8 mouse cellular contexts compared by ENCODE assay signal in genomic region chrX:12158244-12158820, GRCm38 (mm10). TPM values are rescaled to one million over a fixed set of nuclear protein-coding genes. Genes with fewer than 3 reads are reported as not detected.
DNase-seq lines count a peak whose midpoint lies in the region; ATAC-seq and TF ChIP-seq lines count a peak whose summit lies in the region.

No protein-coding gene starts in this region.

- no peaks in the 10 kb centered on the region for H3K36me3 ChIP-seq in heart, adult 2 months (ENCODE audit: control insufficient read depth, insufficient read depth, low read length)
- H3K36me3 ChIP-seq in kidney, adult 2 months (ENCODE audit: control insufficient read depth, insufficient read depth, low read length) = no peaks in the 10 kb centered on the region
- H3K36me3 ChIP-seq in liver, postnatal 0 days (replicated peaks; ENCODE audit: insufficient read depth, low read length) = no peaks in the 10 kb centered on the region
- H3K36me3 ChIP-seq in neural tube, embryonic 12.5 days = no peaks in the 10 kb centered on the region

- peak overlapping the region; percentile 87 for H3K27ac ChIP-seq in heart, adult 2 months
- H3K27ac ChIP-seq in kidney, adult 2 months (ENCODE audit: insufficient read depth, low read depth, low read length) = peak overlapping the region; percentile 68
- peak overlapping the region; percentile 71 for H3K27ac ChIP-seq in liver, postnatal 0 days (ENCODE audit: low read depth)
- H3K27ac ChIP-seq in neural tube, embryonic 12.5 days = no peak overlapping the region

- no peaks in the 10 kb centered on the region for H3K79me2 ChIP-seq in heart, adult 2 months (replicated peaks; ENCODE audit: control insufficient read depth, insufficient read depth, low read length)

- no peaks in the 10 kb centered on the region for H3K27me3 ChIP-seq in heart, adult 2 months (ENCODE audit: control insufficient read depth, insufficient read depth, low read length)
- H3K27me3 ChIP-seq in kidney, adult 2 months (replicated peaks; ENCODE audit: control insufficient read depth, insufficient read depth, low read length) = no peaks in the 10 kb centered on the region
- peaks cover 54% of the 10 kb centered on the region for H3K27me3 ChIP-seq in liver, postnatal 0 days (ENCODE audit: insufficient read depth, low read length)
- H3K27me3 ChIP-seq in neural tube, embryonic 12.5 days (replicated peaks) = peaks cover 41% of the 10 kb centered on the region

- peak; percentile 52 for ATAC-seq in liver, postnatal 0 days
- peak; percentile 55 for ATAC-seq in neural tube, embryonic 12.5 days (ENCODE audit: low FRiP score, low read depth)
- ATAC-seq in erythroid progenitor cell, adult 5-6 weeks (replicated peaks; ENCODE audit: low FRiP score, poor library complexity, severe bottlenecking) = no peak

- peak overlapping the region; percentile 72 for H3K4me2 ChIP-seq in liver, postnatal 0 days (ENCODE audit: low read depth, low read length)
- H3K4me2 ChIP-seq in neural tube, embryonic 12.5 days (replicated peaks) = peak overlapping the region; percentile 63

- WGBS in heart, adult 2 months = 4% methylated on average over 44 of the region's 44 CpGs
- WGBS in kidney, adult 2 months = 2% methylated on average over 39 of the region's 44 CpGs
- WGBS in liver, postnatal 0 days (ENCODE audit: insufficient replicate concordance) = 3% methylated on average over 38 of the region's 44 CpGs
- WGBS in neural tube, embryonic 12.5 days = 4% methylated on average over 44 of the region's 44 CpGs

- H3K4me1 ChIP-seq in heart, adult 2 months (ENCODE audit: control insufficient read depth, insufficient read depth, low read length) = peaks cover 4% of the 10 kb centered on the region
- H3K4me1 ChIP-seq in kidney, adult 2 months (ENCODE audit: control insufficient read depth, insufficient read depth, low read length) = no peaks in the 10 kb centered on the region
- 0 out of 2 replicates have a peak, but pooled peaks cover 2% of the 10 kb centered on the region for H3K4me1 ChIP-seq in liver, postnatal 0 days (ENCODE audit: insufficient read depth)
- H3K4me1 ChIP-seq in neural tube, embryonic 12.5 days = peaks cover 25% of the 10 kb centered on the region

- DNase-seq in urinary bladder, adult 2 months (ENCODE audit: low spot score) = peak; percentile 42
- no peak for DNase-seq in urinary bladder, postnatal 25 days (ENCODE audit: low spot score)
- DNase-seq in embryo, embryonic 10.5 days (ENCODE audit: low spot score) = peak; percentile 74
- DNase-seq in heart, adult 2 months = peak; percentile 79 to 80
- DNase-seq in kidney, adult 2 months = peak; percentile 75
- peak; percentile 66 for DNase-seq in liver, postnatal 0 days

- TF ChIP-seq POLR2A in heart, adult 2 months (IDR thresholded peaks at IDR 0.05; ENCODE audit: insufficient read depth, low read depth, low read length) = no peak
- TF ChIP-seq POLR2A in kidney, adult 2 months (IDR thresholded peaks at IDR 0.05; ENCODE audit: low read depth, low read length) = no peak

- no peak for TF ChIP-seq CTCF in heart, adult 2 months (IDR thresholded peaks at IDR 0.05)
- no peak for TF ChIP-seq CTCF in kidney, adult 2 months (conservative IDR thresholded peaks at IDR 0.05; ENCODE audit: insufficient read depth, insufficient read length, low read depth, low read length)
- TF ChIP-seq CTCF in liver, postnatal 0 days (IDR thresholded peaks at IDR 0.05; ENCODE audit: low read depth) = no peak

- intact Hi-C loops in heart, adult 2 months (cut with DNase I) = loop anchor here (2.0 to 10.0 kb wide), 4 partner anchors 80 to 354 kb away; no protein-coding TSS in a partner anchor

- TF ChIP-seq EP300 in heart, adult 2 months (IDR thresholded peaks at IDR 0.05; ENCODE audit: insufficient read depth, low read depth, low read length) = 0 out of 2 replicates have a peak, but pooled peaks have one; percentile 16
- no peak for TF ChIP-seq EP300 in liver, postnatal 0 days (IDR thresholded peaks at IDR 0.05; ENCODE audit: low read depth)

- peak overlapping the region; percentile 41 for H3K4me3 ChIP-seq in heart, adult 2 months
- peak overlapping the region; percentile 57 for H3K4me3 ChIP-seq in kidney, adult 2 months (ENCODE audit: insufficient read depth, low read depth, low read length)
- peak overlapping the region; percentile 44 for H3K4me3 ChIP-seq in liver, postnatal 0 days (ENCODE audit: low read depth, low read length)
- H3K4me3 ChIP-seq in neural tube, embryonic 12.5 days = peak overlapping the region; percentile 13; the same call in 1 of the 2 replicates

- H3K9me3 ChIP-seq in liver, postnatal 0 days (ENCODE audit: low read length) = no peaks in the 10 kb centered on the region
- no peaks in the 10 kb centered on the region for H3K9me3 ChIP-seq in neural tube, embryonic 12.5 days

- H3K9ac ChIP-seq in heart, adult 2 months (ENCODE audit: low read depth, low read length) = peak overlapping the region; percentile 67
- H3K9ac ChIP-seq in liver, postnatal 0 days (replicated peaks) = peak overlapping the region; percentile 44
- H3K9ac ChIP-seq in neural tube, embryonic 12.5 days = no peak overlapping the region

RNA-seq across cellular contexts. Expression of gene Bcor, which starts 1.8 kb away (rescaled TPM):
- polyA plus RNA-seq in urinary bladder, adult 2 months (2012; rRNA removed) = 7.5 and 11.9 TPM in 2 replicates
- total RNA-seq in heart, adult 2 months (2021) = 10 to 100 TPM; 18.0 to 22.4 TPM
- 11.2 and 15.3 TPM in 2 replicates for polyA plus RNA-seq in heart, adult 2 months (2012; rRNA removed)
- 5.7 and 6.4 TPM in 2 replicates for polyA plus RNA-seq in kidney, adult 2 months (2012; rRNA removed)
- 4.0 and 4.2 TPM in 2 replicates for polyA plus RNA-seq in liver, postnatal 0 days (2015; fragmentation: Nextera tagmentation; extraction: Ambion mirVana)
- polyA plus RNA-seq in neural tube, embryonic 12.5 days (2016; fragmentation: Nextera tagmentation; extraction: Ambion mirVana) = 23.0 and 23.2 TPM in 2 replicates
- total RNA-seq in erythroid progenitor cell, adult 5-6 weeks (2015; ENCODE audit: low replicate concordance) = 21.4 and 32.4 TPM in 2 replicates
- 26.3 and 35.9 TPM in 2 replicates for total RNA-seq in erythroid progenitor cell, adult 5-6 weeks (2017; ENCODE audit: low replicate concordance)
